Mouse (Mus musculus) embryonic facial prominence, embryonic 11.5 days (tissue): ENCODE measurements at regions not wholly inside any gene's neighbourhood (a gene's known extent, or its start where the extent isn't known, plus 50 kb on each side); places are given as distances from the start of the nearest gene placed in this dataset.
A peak's percentile ranks its signal among the peaks of the same experiment; 100 is the strongest.

Source experiments
- ATAC-seq: fragments of 200-750 bp; cut with Nextera tagmentation; replicated peaks from 2 replicates; pipeline ENCODE4 v1.8.0; 2017; ENCODE audit warnings: low read depth; ENCODE audit not compliant: insufficient number of reproducible peaks, low FRiP score, low TSS enrichment
- DNase-seq: peaks from one replicate; pipeline ENCODE4 v3.0.0-alpha.2; 2015; ENCODE audit warnings: low spot score
- H3K27ac ChIP-seq: fragments of 300-500 bp; sonication (generic); replicated peaks from 2 replicates; pipeline ENCODE4 v1.5.1; 2014; ENCODE audit warnings: mild to moderate bottlenecking, low read depth, low read length, control low read depth
- H3K27me3 ChIP-seq: fragments of 300-500 bp; sonication (generic); 2 replicates; pipeline ENCODE4 v1.6.1; 2014; ENCODE audit warnings: mild to moderate bottlenecking, low read length, moderate library complexity, mixed read lengths; ENCODE audit not compliant: control insufficient read depth, insufficient read depth
- H3K36me3 ChIP-seq: fragments of 300-500 bp; sonication (generic); replicated peaks from 2 replicates; pipeline ENCODE4 v1.6.1; 2014; ENCODE audit warnings: low read depth, mild to moderate bottlenecking, low read length, moderate library complexity, mixed read lengths; ENCODE audit not compliant: control insufficient read depth, insufficient read depth
- H3K4me1 ChIP-seq: fragments of 300-500 bp; sonication (generic); 2 replicates; pipeline ENCODE4 v1.6.1; 2014; ENCODE audit warnings: low read length, mixed read lengths; ENCODE audit not compliant: control insufficient read depth, insufficient read depth
- H3K4me2 ChIP-seq: fragments of 300-500 bp; sonication (generic); 2 replicates; pipeline ENCODE4 v1.6.1; 2014; ENCODE audit warnings: low read depth, mild to moderate bottlenecking, control low read depth, low read length, moderate library complexity
- H3K4me3 ChIP-seq: fragments of 300-500 bp; sonication (generic); 2 replicates; pipeline ENCODE4 v1.5.1; 2014; ENCODE audit warnings: low read depth, low read length, control low read depth
- H3K9ac ChIP-seq: fragments of 300-500 bp; sonication (generic); replicated peaks from 2 replicates; pipeline ENCODE4 v1.6.1; 2014; ENCODE audit warnings: mild to moderate bottlenecking, control low read depth, low read length
- H3K9me3 ChIP-seq: fragments of 300-500 bp; sonication (generic); replicated peaks from 2 replicates; pipeline ENCODE4 v1.6.1; 2016; ENCODE audit warnings: mild to moderate bottlenecking, low read length, inconsistent platforms, mixed read lengths; ENCODE audit not compliant: control insufficient read depth
- WGBS: fragments of 180-500 bp; shearing (Covaris S2); extraction: QIAGEN DNeasy Blood & Tissue Kit; methylation state at CpG from one replicate; pipeline ENCODE4 v1.1.7; 2014; 5-methylcytosine and 5-hydroxymethylcytosine counted together

- ATAC-seq (no peak), DNase-seq (peak; percentile 6)
- H3K4me3 ChIP-seq = no peak overlapping the region
- 28% methylated on average over 6 of the region's 6 CpGs for WGBS
- H3K4me2 ChIP-seq = no peak overlapping the region
- H3K36me3 ChIP-seq = no peaks in the 10 kb centered on the region
- no peak overlapping the region for H3K9ac ChIP-seq
- H3K4me1 ChIP-seq = no peaks in the 10 kb centered on the region
- no peaks in the 10 kb centered on the region for H3K9me3 ChIP-seq
- H3K27me3 ChIP-seq = no peaks in the 10 kb centered on the region
- H3K27ac ChIP-seq = no peak overlapping the region
Measured at GRCm38 (mm10) chr16:5382228-5382884, 126.6 kb upstream of the Eef2kmt start.

- no peak for ATAC-seq
- Histone ChIP-seq H3K9me3 (no peaks in the 10 kb centered on the region), H3K4me3 (no peak overlapping the region), H3K9ac (no peak overlapping the region), H3K36me3 (no peaks in the 10 kb centered on the region), H3K27me3 (no peaks in the 10 kb centered on the region), H3K4me2 (no peak overlapping the region), H3K27ac (no peak overlapping the region), H3K4me1 (no peaks in the 10 kb centered on the region)
- DNase-seq = no peak
- WGBS = 83% methylated on average over 3 of the region's 3 CpGs
Measured at GRCm38 (mm10) chr16:5380626-5381025, 124.8 kb upstream of the Eef2kmt start.

- 93% methylated on average over 3 of the region's 3 CpGs for WGBS
Measured at GRCm38 (mm10) chr16:5377001-5377400, 121.2 kb upstream of the Eef2kmt start.

GRCm38 (mm10) chr16:5374818-5375605 is 119.2 kb upstream of the Eef2kmt start:
- DNase-seq = peak; percentile 15

More at GRCm38 (mm10) chr16:5377001-5377400, 121.2 kb upstream of the Eef2kmt start:
- Histone ChIP-seq H3K27ac (no peak overlapping the region), H3K9ac (no peak overlapping the region), H3K27me3 (no peaks in the 10 kb centered on the region), H3K9me3 (no peaks in the 10 kb centered on the region), H3K4me1 (no peaks in the 10 kb centered on the region), H3K4me2 (no peak overlapping the region), H3K4me3 (no peak overlapping the region), H3K36me3 (no peaks in the 10 kb centered on the region)
- DNase-seq (no peak), ATAC-seq (no peak)

GRCm38 (mm10) chr16:5371175-5371893 is 115.6 kb upstream of the Eef2kmt start:
- Histone ChIP-seq H3K9ac (no peak overlapping the region), H3K4me3 (no peak overlapping the region), H3K4me1 (no peaks in the 10 kb centered on the region), H3K27me3 (no peaks in the 10 kb centered on the region), H3K9me3 (no peaks in the 10 kb centered on the region), H3K27ac (no peak overlapping the region), H3K4me2 (no peak overlapping the region), H3K36me3 (no peaks in the 10 kb centered on the region)
- WGBS = 91% methylated on average over 4 of the region's 4 CpGs
- no peak for ATAC-seq
- no peak for DNase-seq

More at GRCm38 (mm10) chr16:5374818-5375605, 119.2 kb upstream of the Eef2kmt start:
- H3K36me3 ChIP-seq = no peaks in the 10 kb centered on the region
- WGBS = 40% methylated on average over 6 of the region's 6 CpGs
- no peaks in the 10 kb centered on the region for H3K4me1 ChIP-seq
- no peak overlapping the region for H3K4me2 ChIP-seq
- no peak overlapping the region for H3K27ac ChIP-seq
- ATAC-seq = no peak
- H3K9ac ChIP-seq = no peak overlapping the region
- no peak overlapping the region for H3K4me3 ChIP-seq
- no peaks in the 10 kb centered on the region for H3K27me3 ChIP-seq
- no peaks in the 10 kb centered on the region for H3K9me3 ChIP-seq

- no peak overlapping the region for H3K4me3 ChIP-seq
- H3K36me3 ChIP-seq = no peaks in the 10 kb centered on the region
- ATAC-seq (no peak), DNase-seq (no peak)
- H3K27me3 ChIP-seq = no peaks in the 10 kb centered on the region
- H3K9me3 ChIP-seq = no peaks in the 10 kb centered on the region
- no peak overlapping the region for H3K27ac ChIP-seq
- no peaks in the 10 kb centered on the region for H3K4me1 ChIP-seq
- no peak overlapping the region for H3K4me2 ChIP-seq
- no peak overlapping the region for H3K9ac ChIP-seq
Measured at GRCm38 (mm10) chr16:5370496-5370895, 114.7 kb upstream of the Eef2kmt start.

GRCm38 (mm10) chr16:5368897-5369558 is 113.2 kb upstream of the Eef2kmt start:
- Histone ChIP-seq H3K9ac (no peak overlapping the region), H3K4me1 (no peaks in the 10 kb centered on the region), H3K27ac (no peak overlapping the region), H3K36me3 (no peaks in the 10 kb centered on the region), H3K4me2 (no peak overlapping the region), H3K4me3 (no peak overlapping the region), H3K9me3 (no peaks in the 10 kb centered on the region), H3K27me3 (no peaks in the 10 kb centered on the region)
- peak; percentile 26 for DNase-seq
- WGBS = 20% methylated on average over 7 of the region's 7 CpGs
- ATAC-seq = peak; percentile 61; the same call in 1 of the 2 replicates
